Mouse (Mus musculus) intestine, embryonic 16.5 days (tissue): ENCODE measurements around the gene Tmem108. TPM values are rescaled to one million over a fixed set of nuclear protein-coding genes. Genes with fewer than 3 reads are reported as not detected.

Source experiments
- ATAC-seq: fragments of 200-750 bp; cut with Nextera tagmentation; 2 replicates; pipeline ENCODE4 v1.8.0; 2017; ENCODE audit warnings: moderate TSS enrichment, moderate library complexity
- H3K27ac ChIP-seq: fragments of 300-500 bp; sonication (generic); 2 replicates; pipeline ENCODE4 v1.5.1; 2014; ENCODE audit warnings: mild to moderate bottlenecking, low read length
- H3K27me3 ChIP-seq: fragments of 300-500 bp; sonication (generic); replicated peaks from 2 replicates; pipeline ENCODE4 v1.6.1; 2014; ENCODE audit warnings: low read length, control low read depth, mixed read lengths; ENCODE audit not compliant: control insufficient read depth, insufficient read depth
- H3K36me3 ChIP-seq: fragments of 300-500 bp; sonication (generic); 2 replicates; pipeline ENCODE4 v1.6.1; 2014; ENCODE audit warnings: low read length, control low read depth; ENCODE audit not compliant: control insufficient read depth, insufficient read depth
- H3K4me1 ChIP-seq: fragments of 300-500 bp; sonication (generic); 2 replicates; pipeline ENCODE4 v1.6.1; 2014; ENCODE audit warnings: low read length, control low read depth, mixed read lengths; ENCODE audit not compliant: control insufficient read depth, insufficient read depth
- H3K4me2 ChIP-seq: fragments of 300-500 bp; sonication (generic); 2 replicates; pipeline ENCODE4 v1.6.1; 2014; ENCODE audit warnings: low read depth, low read length, control low read depth
- H3K4me3 ChIP-seq: fragments of 300-500 bp; sonication (generic); 2 replicates; pipeline ENCODE4 v1.5.1; 2014; ENCODE audit warnings: mild to moderate bottlenecking, low read length
- H3K9ac ChIP-seq: fragments of 300-500 bp; sonication (generic); 2 replicates; pipeline ENCODE4 v1.6.1; 2014; ENCODE audit warnings: low read depth, low read length
- H3K9me3 ChIP-seq: fragments of 300-500 bp; sonication (generic); 2 replicates; pipeline ENCODE4 v1.6.1; 2016; ENCODE audit warnings: low read length, control low read depth; ENCODE audit not compliant: control insufficient read depth
- WGBS: fragments of 180-500 bp; shearing (Covaris S2); extraction: QIAGEN DNeasy Blood & Tissue Kit; methylation state at CpG from one replicate; pipeline ENCODE4 v1.1.7; 2014; 5-methylcytosine and 5-hydroxymethylcytosine counted together
- polyA plus RNA-seq: library from polyadenylated mRNA; unstranded; fragments of >200 nt; fragmentation: Nextera tagmentation; extraction: Ambion mirVana; gene quantifications from 2 replicates; pipeline ENCODE4 v1.2.1, GENCODE M21; 2015

Gene Tmem108
- polyA plus RNA-seq, 1 experiment from 2014 or later = 7.2 TPM

- Histone ChIP-seq H3K4me2 (no peak overlapping the region), H3K27ac (no peak overlapping the region), H3K9me3 (no peaks in the 10 kb centered on the region), H3K36me3 (no peaks in the 10 kb centered on the region), H3K4me3 (no peak overlapping the region), H3K9ac (no peak overlapping the region), H3K4me1 (peaks cover 6% of the 10 kb centered on the region), H3K27me3 (peaks cover 18% of the 10 kb centered on the region)
- WGBS = 36% methylated on average over 9 of the region's 9 CpGs
- ATAC-seq = no peak
Measured at GRCm38 (mm10) chr9:103759829-103760228, 1.8 kb downstream of the Tmem108 start.

- H3K4me2 ChIP-seq = no peak overlapping the region
- no peak overlapping the region for H3K4me3 ChIP-seq
- WGBS = 8% methylated on average over 20 of the region's 20 CpGs
- peak; percentile 44; the same call in 1 of the 2 replicates for ATAC-seq
- H3K27me3 ChIP-seq = peaks cover 18% of the 10 kb centered on the region
- no peaks in the 10 kb centered on the region for H3K9me3 ChIP-seq
- no peak overlapping the region for H3K27ac ChIP-seq
- no peak overlapping the region for H3K9ac ChIP-seq
- H3K4me1 ChIP-seq = peaks cover 6% of the 10 kb centered on the region
- H3K36me3 ChIP-seq = no peaks in the 10 kb centered on the region
Measured at GRCm38 (mm10) chr9:103758930-103759695, 2.5 kb downstream of the Tmem108 start.

- no peaks in the 10 kb centered on the region for H3K9me3 ChIP-seq
- peaks cover 18% of the 10 kb centered on the region for H3K27me3 ChIP-seq
- no peak overlapping the region for H3K9ac ChIP-seq
- ATAC-seq = no peak
- 77% methylated on average over 7 of the region's 7 CpGs for WGBS
- H3K4me3 ChIP-seq = no peak overlapping the region
- no peak overlapping the region for H3K27ac ChIP-seq
- no peak overlapping the region for H3K4me2 ChIP-seq
- H3K4me1 ChIP-seq = peaks cover 6% of the 10 kb centered on the region
- H3K36me3 ChIP-seq = no peaks in the 10 kb centered on the region
Measured at GRCm38 (mm10) chr9:103758246-103758645, 3.4 kb downstream of the Tmem108 start.

- no peaks in the 10 kb centered on the region for H3K36me3 ChIP-seq
- H3K4me1 ChIP-seq = no peaks in the 10 kb centered on the region
- no peak for ATAC-seq
- WGBS = 91% methylated on average over 10 of the region's 10 CpGs
- no peak overlapping the region for H3K4me2 ChIP-seq
- H3K4me3 ChIP-seq = no peak overlapping the region
- H3K9ac ChIP-seq = no peak overlapping the region
- no peaks in the 10 kb centered on the region for H3K27me3 ChIP-seq
- no peak overlapping the region for H3K27ac ChIP-seq
- H3K9me3 ChIP-seq = no peaks in the 10 kb centered on the region
Measured at GRCm38 (mm10) chr9:103752618-103753017, 9.0 kb downstream of the Tmem108 start.

GRCm38 (mm10) chr9:103751568-103751967 is 10.1 kb downstream of the Tmem108 start:
- H3K4me2 ChIP-seq = no peak overlapping the region
- H3K36me3 ChIP-seq = no peaks in the 10 kb centered on the region
- H3K4me3 ChIP-seq = no peak overlapping the region
- 48% methylated on average over 9 of the region's 9 CpGs for WGBS
- H3K9ac ChIP-seq = no peak overlapping the region
- no peaks in the 10 kb centered on the region for H3K9me3 ChIP-seq
- no peak for ATAC-seq
- H3K27ac ChIP-seq = no peak overlapping the region
- no peaks in the 10 kb centered on the region for H3K4me1 ChIP-seq
- no peaks in the 10 kb centered on the region for H3K27me3 ChIP-seq

- no peak overlapping the region for H3K4me3 ChIP-seq
- H3K27me3 ChIP-seq = no peaks in the 10 kb centered on the region
- H3K9me3 ChIP-seq = no peaks in the 10 kb centered on the region
- 80% methylated on average over 9 of the region's 9 CpGs for WGBS
- no peaks in the 10 kb centered on the region for H3K36me3 ChIP-seq
- H3K4me1 ChIP-seq = no peaks in the 10 kb centered on the region
- H3K27ac ChIP-seq = no peak overlapping the region
- ATAC-seq = no peak
- no peak overlapping the region for H3K9ac ChIP-seq
- H3K4me2 ChIP-seq = no peak overlapping the region
Measured at GRCm38 (mm10) chr9:103750491-103750890, 11.1 kb downstream of the Tmem108 start.

GRCm38 (mm10) chr9:103746598-103746997 is 15.0 kb downstream of the Tmem108 start:
- ATAC-seq = no peak
- no peak overlapping the region for H3K4me3 ChIP-seq
- H3K4me2 ChIP-seq = no peak overlapping the region
- no peak overlapping the region for H3K9ac ChIP-seq
- no peaks in the 10 kb centered on the region for H3K36me3 ChIP-seq
- no peaks in the 10 kb centered on the region for H3K27me3 ChIP-seq
- no peak overlapping the region for H3K27ac ChIP-seq
- no peaks in the 10 kb centered on the region for H3K4me1 ChIP-seq
- H3K9me3 ChIP-seq = no peaks in the 10 kb centered on the region
- WGBS = 90% methylated on average over 5 of the region's 5 CpGs

- H3K9me3 ChIP-seq = no peaks in the 10 kb centered on the region
- H3K4me3 ChIP-seq = no peak overlapping the region
- H3K27ac ChIP-seq = no peak overlapping the region
- no peaks in the 10 kb centered on the region for H3K4me1 ChIP-seq
- no peak overlapping the region for H3K9ac ChIP-seq
- no peaks in the 10 kb centered on the region for H3K27me3 ChIP-seq
- H3K4me2 ChIP-seq = no peak overlapping the region
- no peak for ATAC-seq
- 71% methylated on average over 12 of the region's 12 CpGs for WGBS
- no peaks in the 10 kb centered on the region for H3K36me3 ChIP-seq
Measured at GRCm38 (mm10) chr9:103740145-103740544, 21.5 kb downstream of the Tmem108 start.

- Histone ChIP-seq H3K27me3 (no peaks in the 10 kb centered on the region), H3K4me3 (no peak overlapping the region), H3K36me3 (no peaks in the 10 kb centered on the region), H3K4me1 (no peaks in the 10 kb centered on the region), H3K27ac (no peak overlapping the region), H3K4me2 (no peak overlapping the region), H3K9me3 (no peaks in the 10 kb centered on the region), H3K9ac (no peak overlapping the region)
- whole genome bisulfite sequencing = 87% methylated on average over 4 of the region's 4 CpGs
- ATAC-seq = no peak
Measured at GRCm38 (mm10) chr9:103739062-103739461, 22.6 kb downstream of the Tmem108 start.

GRCm38 (mm10) chr9:103729716-103730115 is 31.9 kb downstream of the Tmem108 start:
- Histone ChIP-seq H3K9ac (no peak overlapping the region), H3K4me2 (no peak overlapping the region), H3K4me3 (no peak overlapping the region), H3K9me3 (no peaks in the 10 kb centered on the region), H3K36me3 (no peaks in the 10 kb centered on the region), H3K27ac (no peak overlapping the region), H3K27me3 (no peaks in the 10 kb centered on the region), H3K4me1 (no peaks in the 10 kb centered on the region)
- no peak for ATAC-seq
- WGBS = 95% methylated on average over 2 of the region's 2 CpGs
